Mouse (Mus musculus) layer of hippocampus, adult 9-10 months (tissue): ENCODE measurements around the gene Manba.
"Not testable (repeated sequence)": the region's sequence is repeated elsewhere in the genome, so short reads cannot be mapped to it uniquely, and the experiment has no call there.

Experiments used
- DNase-seq: peaks from one replicate; pipeline ENCODE4 v3.0.0; 2022; ENCODE audit warnings: low spot score

Gene Manba

DNA sequence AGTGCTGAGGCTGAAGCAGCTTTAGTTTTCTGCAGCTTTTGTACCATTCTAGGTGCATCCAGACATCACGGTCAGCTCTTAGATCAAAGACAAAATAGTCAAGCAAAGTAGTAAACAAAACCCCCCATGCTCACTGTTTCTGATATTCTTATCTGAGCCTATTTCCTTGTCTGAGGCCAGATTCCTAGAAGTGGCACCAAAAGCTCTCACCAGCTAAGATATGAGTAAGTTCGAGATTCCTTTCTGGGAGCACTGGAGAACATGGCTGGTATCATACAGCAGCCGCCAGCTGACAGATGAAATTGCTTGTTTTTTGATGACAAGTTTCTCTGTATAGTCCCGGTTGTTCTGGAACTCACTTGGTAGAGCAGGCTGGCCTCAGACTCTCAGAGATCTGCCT is 2.4 kb downstream of the Manba start:
- no peak for DNase-seq

DNA sequence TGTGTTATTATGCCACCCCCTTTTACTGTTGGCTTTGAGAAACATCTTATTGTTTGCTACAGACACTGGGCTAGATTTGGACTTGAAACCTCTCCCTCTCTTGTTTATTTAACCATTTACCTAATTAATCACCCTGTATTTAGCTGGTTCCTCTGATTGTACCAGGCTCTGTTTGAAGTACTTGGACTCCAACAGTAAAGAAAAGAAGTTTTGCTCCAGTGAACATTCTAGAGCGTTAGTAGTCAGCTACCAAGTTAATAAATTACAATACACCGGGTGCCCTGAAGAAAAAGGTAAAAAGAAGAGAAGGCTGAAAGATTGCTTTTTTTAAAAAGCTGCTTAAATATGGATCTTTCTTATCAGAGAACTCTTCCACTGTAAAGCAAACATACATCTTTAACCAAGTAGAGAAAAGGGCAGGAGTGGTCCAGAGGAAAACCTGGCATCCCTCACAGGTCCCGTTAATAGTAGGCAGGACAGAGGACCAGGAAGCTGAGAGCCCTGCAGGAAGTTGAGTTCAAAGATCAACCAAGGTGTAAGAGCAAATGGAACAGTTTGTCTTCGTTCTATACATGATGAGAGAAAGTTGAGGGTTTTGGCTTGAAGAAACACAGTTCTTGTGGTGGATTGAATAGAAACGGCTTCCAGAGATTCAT is 4.6 kb downstream of the Manba start:
- no peak for DNase-seq

DNA sequence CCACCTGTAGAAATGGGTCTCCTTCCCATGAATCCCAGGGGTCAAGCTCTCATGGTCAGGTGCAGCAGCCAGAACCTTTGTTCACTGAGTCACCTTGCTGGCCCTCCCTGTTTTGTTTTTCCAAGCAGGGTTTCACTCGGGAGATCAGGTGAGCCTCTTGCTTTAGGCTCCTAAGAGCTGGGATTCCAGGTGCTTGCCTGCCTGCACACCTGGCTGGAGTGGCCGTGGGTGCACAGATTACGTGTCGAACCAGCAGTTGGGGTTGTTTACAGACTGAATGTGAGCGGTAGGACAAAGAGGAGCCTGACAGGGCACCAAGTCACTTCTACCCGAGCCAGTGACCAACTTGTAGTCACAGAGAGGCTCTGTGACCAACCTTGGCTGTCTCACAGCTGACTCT is 5.7 kb downstream of the Manba start:
- no peak for DNase-seq

DNA sequence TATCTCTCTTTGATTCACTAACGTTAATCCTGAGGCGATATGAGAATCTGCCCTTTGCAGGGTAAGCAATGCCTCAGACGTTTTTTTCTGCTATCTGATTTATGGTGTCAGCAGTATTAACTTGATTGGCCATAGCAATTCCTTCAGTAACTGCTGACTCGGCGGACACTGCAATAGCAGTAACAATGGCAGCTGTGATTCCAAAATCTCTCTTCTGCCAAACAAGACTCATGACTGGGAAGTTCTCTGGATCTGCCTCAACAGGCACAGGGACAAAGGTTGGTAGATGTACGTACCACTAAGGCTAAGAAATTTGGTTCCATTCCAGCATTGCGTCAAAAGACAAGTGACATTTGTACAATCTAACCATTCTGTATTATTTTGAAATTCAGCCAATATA is 7.9 kb downstream of the Manba start:
- DNase-seq = not testable (repeated sequence)

DNA sequence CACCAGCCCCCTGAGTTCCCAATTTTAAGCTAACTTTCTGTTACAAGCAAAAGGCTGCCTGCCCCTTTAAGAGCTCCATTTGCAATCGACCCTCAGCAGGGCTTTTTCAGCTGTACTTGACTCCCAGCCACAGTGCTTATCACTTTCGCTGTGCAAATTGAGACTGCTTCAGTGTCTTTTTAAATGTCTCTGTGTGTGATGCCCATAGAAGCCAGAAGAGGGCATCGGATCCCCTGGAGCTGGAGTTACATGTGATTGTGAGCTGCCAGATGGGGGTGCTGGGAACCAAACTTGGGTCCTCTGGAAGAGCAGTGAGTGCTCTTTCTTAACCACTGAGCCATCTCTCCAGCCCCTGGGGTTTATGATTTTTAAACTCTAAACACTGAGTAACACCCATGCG is 12.5 kb downstream of the Manba start:
- not testable (repeated sequence) for DNase-seq

DNA sequence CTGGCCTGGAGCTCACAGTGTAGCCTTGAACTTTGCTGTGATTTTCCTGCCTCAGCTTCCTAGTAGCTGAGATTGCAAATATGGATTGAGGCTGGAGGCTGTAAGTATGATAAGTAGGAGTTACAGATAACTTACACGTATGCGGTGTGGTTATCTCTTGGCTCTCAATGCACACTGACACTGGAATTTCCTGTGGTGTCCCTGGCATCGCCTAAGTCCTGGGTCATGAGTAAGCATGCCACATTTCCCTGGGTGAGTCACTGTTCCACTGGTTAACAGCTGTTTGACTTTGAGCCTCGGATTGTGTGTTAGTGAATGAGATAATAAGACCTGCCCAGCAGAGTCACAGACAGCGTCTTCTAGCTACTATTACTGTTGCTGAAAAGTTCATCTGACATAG is 13.5 kb downstream of the Manba start:
- DNase-seq = no peak

DNA sequence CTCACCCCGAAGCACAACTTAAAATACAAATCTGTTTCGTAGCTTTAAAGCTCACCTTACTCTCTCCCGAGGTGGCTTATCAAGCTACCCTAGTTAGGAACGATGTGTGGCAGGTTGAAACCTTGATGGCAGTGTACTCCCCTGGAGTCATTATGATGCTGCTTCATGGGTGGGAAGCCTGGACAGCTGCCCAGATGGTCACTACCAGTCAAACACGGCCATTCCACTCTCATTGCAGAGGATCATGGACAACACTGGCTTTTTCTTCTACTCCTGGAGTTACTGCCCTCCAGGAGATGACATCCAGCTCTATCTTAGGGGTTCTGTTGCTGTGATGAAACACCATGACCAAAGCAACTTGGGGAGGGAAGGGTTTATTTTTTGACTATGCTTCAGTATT is 17.7 kb downstream of the Manba start:
- no peak for DNase-seq

DNA sequence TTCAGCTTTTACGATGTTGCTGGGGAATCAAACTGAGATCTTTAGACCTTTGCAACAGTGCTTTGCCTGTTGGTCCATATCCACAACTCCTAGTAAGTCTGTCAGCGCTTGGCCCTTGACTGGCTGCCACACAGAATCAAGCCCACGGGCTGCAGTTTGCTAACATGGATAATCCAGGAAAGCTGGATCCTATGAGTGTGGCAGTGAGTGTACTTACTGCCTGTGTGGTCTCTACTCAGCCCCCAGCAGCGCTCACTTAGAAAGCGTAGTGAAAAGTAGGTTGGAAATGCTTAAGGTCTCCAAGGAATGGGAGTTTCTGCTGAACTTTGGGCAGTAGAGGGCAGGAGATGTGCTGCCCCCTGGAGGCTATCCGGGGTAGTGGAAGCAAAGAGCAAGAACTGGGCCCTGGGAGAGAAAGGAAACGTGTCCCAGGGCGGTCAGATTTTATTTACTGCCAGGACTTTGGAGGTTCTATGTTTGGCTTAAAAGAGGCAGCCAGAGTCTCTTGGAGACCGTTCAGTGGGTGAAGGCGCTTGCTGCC is 20.0 kb downstream of the Manba start:
- peak; percentile 29 for DNase-seq

DNA sequence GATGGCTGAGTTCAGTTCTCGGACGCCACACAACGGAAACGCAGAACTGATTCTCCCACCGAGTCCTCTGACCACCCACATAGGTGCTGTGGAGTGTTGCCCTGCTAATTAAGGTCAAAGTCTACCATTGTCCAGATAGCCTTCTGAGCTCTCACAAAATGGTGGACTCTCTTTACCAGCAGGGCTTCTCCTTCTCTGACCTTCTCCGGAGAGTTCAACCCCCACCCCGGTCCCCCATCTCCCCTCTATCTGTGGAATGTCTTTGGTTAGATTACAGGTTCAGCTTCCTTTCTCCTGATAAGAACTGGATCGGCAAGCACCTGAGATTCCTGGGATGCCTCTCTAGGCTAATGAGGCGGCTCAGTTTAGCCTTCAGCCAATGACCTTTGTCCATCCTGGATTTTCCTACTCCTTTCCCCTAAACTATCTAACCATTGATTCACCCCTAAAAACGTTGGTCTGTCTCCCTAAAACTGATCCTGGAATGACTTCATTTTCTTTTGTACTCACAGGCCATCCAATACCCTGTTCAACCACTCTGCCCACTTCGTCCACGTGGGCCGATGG is 20.6 kb downstream of the Manba start:
- no peak for DNase-seq

DNA sequence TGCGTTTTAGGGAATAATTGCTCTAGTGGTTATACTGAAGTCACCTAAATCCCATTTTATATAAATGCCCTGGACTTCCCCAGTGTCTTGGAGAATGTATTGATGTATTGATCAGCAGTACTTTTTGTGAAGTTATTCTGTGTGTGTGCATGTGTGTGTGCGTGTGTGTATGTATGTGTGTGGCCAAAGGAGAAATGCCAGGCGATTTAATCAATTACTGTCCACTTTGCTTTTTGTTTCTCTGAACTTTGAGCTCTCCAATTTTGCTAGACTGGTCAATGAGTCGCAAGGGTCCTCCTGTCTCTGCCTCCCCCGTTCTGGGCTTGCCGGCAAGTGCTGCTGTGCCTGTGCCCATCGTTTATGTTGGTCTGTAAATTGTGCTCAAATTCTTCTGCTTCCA is 22.1 kb downstream of the Manba start:
- no peak for DNase-seq

DNA sequence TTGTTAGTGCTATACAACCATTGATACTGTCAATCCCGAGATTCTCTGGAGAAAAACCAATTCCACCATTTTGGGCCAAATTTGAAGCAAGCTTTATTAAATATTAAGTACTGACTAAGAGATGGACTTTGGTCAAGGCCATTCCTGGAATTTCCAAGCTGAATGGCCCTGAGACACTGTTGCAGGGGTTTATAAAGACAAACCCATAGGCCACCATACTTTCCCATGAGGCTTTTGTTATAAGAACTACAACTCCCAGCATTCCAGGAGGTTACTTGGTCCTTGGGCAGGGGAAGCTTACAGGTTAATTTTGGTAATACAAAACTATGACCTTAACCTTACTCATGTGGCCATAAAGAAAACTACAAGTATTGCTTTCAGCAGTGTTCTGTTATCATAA is 22.8 kb downstream of the Manba start:
- no peak for DNase-seq

DNA sequence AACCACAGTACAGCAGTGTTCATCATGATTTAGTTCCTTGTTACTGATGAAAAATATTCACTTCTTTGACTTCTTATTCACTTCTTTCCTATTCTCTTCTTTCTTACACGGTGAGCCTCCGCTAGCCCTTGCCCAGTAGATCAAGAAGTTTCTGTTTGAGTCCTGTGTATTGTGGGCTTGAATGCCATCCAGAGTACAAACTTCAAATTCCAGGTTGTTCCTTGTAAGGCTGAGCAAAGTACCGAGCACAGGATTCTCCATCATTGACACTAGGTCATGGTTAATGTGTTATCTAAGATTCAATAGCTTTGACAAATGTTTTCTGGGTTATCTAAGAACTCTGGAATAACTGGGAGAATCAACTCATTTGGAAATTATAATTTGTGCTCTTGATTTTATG is 25.0 kb downstream of the Manba start:
- no peak for DNase-seq

DNA sequence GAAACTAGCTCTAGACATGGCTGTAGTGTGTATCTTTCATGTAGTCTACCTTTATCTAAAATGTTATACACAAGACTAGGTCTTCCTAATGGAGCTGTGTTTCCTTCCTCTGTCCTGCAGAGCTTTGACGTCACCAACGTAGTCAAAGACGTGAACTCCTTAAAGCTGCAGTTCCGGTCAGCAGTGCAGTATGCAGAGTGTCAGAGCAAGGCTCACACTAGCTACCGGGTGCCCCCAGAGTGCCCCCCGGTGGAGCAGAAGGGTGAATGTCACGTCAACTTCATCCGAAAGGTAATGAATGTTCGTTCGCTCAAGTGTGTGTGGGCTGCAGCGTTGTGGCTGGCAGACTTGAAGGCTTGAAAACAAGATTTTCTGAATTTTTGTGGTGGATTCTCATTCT is 26.3 kb downstream of the Manba start:
- DNase-seq = no peak

DNA sequence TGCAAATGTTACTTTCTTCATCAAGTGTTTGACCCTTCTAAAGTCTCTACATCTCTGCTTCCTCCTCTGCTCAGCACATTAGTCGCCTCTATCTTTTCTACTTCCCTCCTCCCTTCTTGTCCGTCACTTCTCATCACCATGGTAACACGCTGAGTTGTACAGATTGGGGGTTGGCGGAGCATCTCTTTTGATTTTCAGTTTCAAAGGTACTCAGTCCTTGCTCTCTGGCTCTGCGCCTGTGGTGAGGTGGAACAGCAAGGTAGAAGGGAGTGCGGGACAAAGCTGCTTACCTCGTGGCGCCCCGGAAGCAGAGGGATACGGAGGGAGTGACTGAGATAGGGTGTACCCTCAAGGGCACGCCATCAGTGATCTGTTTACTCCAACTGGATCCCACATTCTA is 27.9 kb downstream of the Manba start:
- DNase-seq = peak; percentile 17

DNA sequence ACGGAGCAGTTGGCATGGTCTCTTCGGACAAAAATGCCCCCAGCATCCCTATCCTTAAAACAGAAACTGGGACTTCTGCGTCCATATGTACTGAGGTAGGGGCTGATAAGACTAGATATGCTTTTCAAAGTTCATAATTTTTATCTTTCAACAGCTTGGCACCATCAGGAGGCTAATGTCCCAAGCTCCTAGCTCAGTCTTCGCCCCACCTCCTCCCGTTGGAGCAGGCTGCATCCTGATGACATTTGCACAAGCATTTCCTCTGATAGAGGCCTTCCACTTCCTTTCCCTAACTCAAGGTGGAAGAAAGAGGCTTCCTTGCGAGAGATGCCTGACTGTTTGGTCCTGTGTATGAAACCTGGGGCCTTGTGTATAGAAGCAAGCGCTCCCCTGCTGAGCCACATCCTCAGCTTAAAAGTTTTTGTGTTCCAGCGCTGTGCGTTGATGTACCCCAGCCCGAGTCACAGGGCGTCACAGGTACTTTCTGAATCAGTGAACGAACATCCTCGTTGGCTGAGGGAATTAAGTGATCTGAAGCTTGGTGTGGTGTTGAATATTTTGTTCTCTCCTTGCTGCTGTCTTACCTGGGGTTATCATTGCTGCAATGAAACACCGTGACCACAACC is 28.5 kb downstream of the Manba start:
- no peak for DNase-seq

DNA sequence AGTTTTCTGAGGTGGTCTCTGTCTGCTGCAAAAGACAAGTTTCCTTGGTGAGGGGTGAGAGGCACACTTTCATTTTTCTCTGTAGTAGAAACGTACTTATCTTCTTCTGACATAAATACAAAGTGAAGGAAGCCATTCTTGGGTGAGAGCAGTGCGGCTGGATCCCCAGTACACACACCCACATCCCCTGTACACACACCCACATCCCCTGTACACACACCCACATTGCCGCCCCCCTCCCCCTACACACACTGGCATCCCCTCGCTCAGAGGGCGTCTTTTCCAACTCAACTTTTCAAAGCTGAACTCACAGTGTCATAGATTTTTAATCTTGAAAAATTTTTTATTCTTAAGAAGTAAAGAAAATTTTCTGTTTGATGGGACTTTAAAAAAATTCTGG is 29.8 kb downstream of the Manba start:
- DNase-seq = no peak

DNA sequence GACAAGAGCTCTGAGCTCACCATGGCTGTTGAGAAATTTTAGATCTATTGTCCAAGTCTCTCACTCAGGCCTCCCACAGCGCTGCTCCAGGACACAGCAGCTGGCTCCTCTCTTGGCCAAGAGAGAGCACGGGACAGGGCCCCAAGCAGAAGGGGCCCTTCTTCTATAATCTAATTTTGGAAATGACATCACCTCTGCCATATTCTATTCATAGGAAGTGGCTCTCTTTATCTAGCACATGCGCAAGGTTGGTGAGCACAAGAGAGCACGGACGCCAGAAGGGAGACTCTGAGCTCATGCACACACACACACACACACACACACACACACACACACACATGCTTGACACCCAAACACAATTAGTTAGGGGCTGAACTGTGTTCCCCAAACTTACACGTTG is 31.5 kb downstream of the Manba start:
- DNase-seq = peak; percentile 16

DNA sequence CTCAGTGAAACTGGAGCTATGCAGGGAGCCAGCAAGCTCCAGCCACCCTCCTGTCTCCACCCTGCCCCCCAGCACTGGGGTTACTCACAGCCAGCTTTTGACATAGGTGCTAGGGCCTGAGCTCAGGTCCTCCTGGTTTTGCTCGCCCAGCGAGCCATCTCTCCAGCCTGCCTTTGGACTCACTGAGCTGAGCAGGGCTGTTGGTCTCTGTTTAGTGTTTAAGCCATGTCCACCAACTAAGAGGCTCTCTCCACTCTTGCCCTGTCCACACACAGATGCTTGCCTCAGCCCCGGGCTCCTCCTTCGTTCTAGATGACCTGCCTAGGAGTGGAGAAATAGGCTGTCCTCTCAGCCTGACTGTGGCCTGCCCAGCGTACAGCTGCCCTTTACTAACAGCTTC is 33.5 kb downstream of the Manba start:
- no peak for DNase-seq

DNA sequence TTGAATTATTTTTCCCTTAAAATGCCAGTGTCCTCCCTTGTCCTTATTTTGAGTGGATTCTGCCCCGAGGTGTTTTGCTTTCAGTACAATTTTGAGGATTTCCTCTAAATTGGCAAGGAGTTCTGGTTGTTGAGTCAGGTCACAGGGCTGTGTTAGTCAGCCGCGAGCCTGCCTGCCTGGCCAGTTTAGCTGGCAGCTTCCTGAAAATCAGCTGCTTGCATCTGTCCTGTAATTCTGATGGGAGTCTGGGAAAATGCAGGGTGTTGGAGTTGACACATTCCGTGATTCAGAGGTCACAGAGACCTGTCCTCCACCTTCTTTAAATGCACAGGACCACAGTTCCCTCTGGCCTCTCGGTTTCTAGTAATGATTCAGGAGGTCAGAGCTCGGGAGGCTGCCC is 34.2 kb downstream of the Manba start:
- no peak for DNase-seq

DNA sequence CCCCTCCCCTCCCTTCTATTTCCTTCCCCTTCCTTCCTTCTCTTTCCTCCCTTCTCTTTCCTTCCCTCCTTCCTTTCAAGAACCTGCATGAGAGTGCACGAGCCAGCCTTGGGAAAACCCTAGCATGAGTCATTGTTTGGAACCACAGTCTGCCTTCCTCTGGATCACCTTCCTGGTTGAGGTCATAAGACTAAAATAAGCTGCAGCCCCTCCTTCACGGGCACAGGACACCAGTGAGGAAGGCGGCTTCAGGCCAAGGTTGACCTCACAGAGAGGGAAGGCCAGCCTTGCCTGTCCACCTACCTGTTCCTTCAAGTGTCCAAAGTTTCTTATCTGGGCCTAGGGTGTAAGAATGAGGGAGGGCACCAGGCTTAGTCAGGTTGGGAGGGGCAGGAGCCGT is 36.6 kb downstream of the Manba start:
- no peak for DNase-seq

DNA sequence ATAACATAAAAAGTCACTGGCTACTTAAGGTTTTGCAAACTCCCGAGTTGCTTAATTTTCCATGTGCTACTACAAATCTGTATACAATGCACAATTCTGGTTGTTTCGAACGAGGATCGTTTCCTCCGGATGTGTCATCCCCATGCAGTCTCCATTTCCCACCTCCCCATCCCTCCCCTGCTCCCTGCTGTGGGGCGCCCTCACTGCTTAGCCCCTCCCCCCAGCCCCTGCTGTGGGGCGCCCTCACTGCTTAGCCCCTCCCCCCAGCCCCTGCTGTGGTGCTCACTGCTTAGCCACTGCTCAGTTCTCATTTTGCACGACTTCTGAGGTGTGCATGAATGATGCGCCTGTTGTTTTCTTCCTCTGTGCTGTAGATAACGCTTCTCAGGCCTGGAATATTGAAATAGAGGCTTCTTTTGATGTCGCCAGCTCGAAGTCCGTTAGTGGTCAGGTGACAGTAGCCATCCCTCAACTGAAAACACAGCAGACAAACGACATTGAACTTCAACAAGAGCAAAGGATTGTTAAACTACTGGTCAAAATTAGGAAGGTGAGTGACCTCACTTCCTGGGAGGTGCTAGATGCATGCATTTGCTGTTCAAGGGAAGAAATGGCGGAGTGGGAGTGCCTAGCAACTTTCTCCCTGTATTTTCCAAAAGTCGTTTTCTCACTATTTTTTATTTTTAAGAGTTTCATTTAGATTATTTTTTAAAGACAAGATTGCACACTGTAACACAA is 37.4 kb downstream of the Manba start:
- DNase-seq = no peak

DNA sequence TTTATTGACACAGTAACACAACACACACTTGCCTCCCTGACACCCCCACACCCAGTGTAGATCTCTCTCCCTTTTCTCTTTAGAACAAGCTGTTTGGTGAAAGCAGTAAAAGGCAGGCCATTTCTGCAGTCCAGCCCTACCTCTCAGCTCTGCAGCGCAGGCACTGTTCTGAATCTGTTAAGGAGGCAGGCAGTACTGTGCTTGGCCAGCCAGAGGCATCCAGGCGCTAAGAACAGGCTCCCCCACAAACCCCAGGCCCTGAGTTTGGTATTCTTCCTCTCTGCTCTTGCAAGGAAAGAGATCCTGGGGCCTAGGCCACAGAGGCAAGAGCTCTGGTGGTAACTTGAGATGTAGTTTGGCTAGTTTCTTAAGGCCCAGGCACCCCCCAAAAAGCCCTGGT is 39.5 kb downstream of the Manba start:
- not testable (repeated sequence) for DNase-seq

DNA sequence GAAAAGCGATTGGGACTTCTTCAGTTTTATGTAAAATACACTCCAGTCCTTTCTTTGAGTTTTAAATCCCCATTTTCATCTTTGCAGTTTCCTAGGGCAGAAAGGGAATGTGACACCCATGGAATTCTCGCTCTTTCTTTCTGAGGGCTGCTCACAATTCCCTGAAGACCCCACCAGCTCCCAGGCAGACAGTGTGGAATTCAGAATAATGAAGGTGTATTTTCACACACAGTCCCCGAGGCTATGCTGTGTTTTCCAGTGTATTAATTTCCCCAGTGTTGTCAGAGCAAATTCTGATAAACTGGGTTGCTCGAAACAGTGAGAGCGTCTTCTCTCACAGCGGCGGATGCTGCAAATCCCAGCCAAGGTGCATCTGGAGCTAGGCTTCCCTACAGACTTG is 44.3 kb downstream of the Manba start:
- DNase-seq = no peak
